Mouse (Mus musculus) spleen, postnatal 14 days (tissue): Measurements from ENCODE around the gene Eif4g3.

Source experiments
- DNase-seq, 2 experiments: peaks; one replicate each; pipeline ENCODE4 v3.0.0; 2021 to 2022; ENCODE audit warnings: low spot score in 2 of 2

Eif4g3 gene

DNA sequence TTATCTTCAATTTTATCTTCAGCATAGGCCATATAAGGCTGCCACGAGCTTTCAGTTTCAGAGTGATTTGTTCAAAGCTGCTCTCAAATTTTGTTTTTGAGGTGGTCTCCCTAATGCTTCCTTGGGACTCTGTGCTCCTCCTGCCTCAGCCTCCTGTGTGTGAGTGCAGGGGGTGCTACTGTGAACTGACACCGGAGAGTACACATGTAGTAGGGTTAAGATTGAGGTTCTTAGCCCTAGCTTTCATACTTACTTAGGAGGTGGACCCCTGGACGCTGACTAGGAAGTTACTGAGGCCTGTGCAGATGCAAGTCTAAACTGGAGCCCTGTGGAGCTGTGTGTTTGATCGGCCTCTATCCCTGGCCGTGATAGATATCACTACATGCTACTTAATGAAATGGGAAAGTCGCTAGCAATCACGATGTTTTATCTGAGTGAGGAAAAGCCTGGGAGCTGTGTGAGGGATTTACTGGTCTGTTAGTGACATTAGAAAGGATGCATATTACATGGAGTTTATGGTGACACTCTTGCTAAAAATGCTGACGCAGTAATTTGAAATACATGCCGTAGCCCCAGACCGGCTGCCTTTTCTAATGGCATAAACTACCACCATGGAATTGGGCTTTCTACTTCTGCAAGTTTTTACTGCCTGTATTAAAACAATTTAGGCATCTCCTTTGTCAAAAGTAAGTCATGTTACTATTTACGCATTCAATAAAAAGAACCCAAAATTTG, 225.3 kb downstream of the Eif4g3 start:
- no peak for DNase-seq

GRCm38 (mm10) chr4:138219331-138219730, 226.5 kb downstream of the Eif4g3 start:
- DNase-seq: no peak

GRCm38 (mm10) chr4:138220761-138221160, 227.9 kb downstream of the Eif4g3 start:
- no peak for DNase-seq

DNA sequence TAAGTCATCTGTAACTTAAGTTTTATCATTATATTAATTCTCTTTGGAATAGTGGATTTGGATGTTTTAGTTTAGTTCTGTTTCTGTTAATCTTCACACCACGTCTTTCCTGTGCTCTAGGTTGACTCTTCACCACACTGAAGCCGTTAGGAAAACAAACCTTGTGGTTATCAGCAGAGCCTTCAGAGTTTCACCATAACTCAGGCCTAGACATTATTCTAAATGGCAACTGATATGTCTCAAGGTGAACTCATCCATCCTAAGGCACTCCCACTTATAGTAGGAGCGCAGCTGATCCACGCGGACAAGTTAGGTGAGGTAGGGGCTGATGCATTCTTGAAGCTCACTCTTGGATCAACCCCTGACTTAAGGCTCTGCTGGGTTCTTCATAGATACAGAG, 228.6 kb downstream of the Eif4g3 start:
- no peak for DNase-seq

GRCm38 (mm10) chr4:138222396-138222795, 229.6 kb downstream of the Eif4g3 start:
- DNase-seq: no peak

DNA sequence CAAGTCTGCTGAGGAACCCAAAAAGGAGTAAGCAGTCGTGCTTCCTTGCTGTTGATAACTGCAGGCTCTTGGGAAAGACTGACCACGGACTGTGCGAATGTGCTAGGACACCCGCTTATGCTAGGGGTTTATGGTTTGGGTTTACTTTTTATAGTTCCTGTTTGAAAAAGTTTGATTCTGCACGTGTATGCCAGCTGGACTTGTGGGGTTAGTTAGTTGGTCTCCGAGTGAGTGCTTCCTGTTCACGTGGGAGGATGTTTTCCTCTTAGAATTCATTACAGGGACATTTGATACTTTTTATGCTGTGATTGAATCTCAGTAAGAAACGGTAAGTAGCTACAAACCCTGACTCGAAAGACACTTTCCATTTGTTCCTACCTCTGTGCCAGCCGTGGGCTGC, 230.8 kb downstream of the Eif4g3 start:
- DNase-seq: no peak

DNA sequence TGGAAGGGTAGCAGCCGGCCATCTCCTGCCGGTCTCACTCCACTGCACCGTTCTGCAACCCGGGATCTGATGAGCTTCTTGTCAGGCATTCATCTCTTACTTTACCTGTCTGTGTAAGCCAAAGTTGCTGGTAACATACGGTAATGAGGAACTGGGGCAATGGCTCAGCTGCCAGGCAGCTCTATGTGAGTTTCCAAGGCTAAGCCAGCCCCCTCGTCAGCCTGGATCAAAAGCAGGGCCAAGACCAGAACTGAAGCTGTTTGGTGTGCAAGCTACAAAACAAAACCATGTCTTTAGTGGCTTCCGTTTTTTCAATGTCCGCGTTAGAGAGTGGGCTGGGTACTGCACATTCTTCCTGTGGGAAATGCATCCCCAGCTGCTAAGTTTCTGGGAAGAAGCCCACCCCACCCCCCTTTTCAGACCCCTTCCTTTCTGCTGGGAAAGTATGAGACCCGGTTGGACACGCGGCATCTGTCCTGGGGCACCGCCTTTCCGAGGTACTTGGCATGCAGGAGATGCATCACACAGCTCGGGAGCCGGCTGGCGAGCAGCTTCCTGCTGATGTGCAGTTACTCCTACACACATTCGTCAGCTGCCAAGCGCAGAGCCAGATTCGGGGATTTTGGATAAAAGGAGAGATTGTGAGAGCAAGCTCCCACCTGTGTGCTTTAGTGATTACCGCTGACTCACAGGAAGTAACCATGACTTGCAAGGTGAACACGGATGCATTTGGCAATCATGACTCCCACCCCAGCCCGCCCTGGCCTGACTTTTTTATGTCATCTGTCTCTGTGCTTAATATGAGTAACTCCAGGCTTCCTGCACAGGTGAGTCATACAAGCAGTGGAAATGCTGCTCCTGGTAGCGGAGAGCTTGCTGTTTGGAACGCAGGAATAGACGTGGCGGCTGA, 254.2 kb downstream of the Eif4g3 start:
- no peak for DNase-seq

- DNase-seq: peak; percentile 60 to 64
Observed at GRCm38 (mm10) chr4:138250088-138250960, 257.5 kb downstream of the Eif4g3 start, which contains the start of the genes Sh2d5 and Kif17. Gene Sh2d5, plus strand, starts transcription at chr4:138250403. Gene Kif17, plus strand, starts transcription at chr4:138250435.

- DNase-seq: no peak
Observed at GRCm38 (mm10) chr4:138251819-138252218, 259.0 kb downstream of the Eif4g3 start.

- no peak for DNase-seq
Observed at GRCm38 (mm10) chr4:138252231-138252630, 259.4 kb downstream of the Eif4g3 start.

DNA sequence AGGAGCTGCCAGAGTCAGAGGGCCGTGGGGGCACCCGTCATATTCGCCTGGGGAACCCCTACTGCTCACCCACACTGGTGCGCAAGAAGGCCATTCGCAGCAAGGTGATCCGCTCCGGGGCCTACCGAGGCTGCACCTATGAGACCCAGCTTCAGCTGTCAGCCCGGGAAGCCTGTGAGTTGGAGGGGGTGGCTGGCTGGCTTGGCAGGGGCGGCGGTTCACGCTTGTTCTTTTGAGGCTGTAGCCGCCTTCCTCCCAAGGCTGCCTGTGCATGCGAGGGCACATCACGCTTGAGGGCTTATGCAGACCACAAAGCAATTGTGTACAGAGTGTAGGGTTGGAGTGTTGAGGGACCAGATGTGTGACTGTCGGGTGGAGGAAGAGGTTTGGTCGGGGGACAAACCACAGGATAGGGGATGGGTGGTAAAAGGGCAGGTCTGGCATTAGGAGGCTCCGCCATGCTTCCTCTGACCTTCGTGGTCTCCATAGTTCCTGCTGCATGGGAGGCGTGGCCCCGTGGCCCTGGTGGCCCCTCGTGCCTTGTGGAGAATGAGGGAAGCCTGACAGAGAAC, 264.4 kb downstream of the Eif4g3 start:
- DNase-seq: no peak
